Comparison of ENCODE assay signal across 9 mouse cellular contexts in genomic region chr7:98904659-98905362, GRCm38 (mm10).
DNase-seq lines count a peak whose midpoint lies in the region; ATAC-seq and TF ChIP-seq lines count a peak whose summit lies in the region.
"Had no signal": no experiment of that assay in that cellular context is flagged by ENCODE, and none has a peak within 500 bp of the region (broad histone marks: within the 10 kb centered on the region; RNA-seq: fewer than 3 reads in every experiment).

No protein-coding gene starts in this region.

- DNase-seq in layer of hippocampus, adult 2 months (ENCODE audit: low spot score in 2 of 2) = peak in 1 of 2 experiments; percentile 34
- no peak for DNase-seq in layer of hippocampus, adult 9-11 months
- peak; percentile 74 for DNase-seq in adrenal gland, postnatal 14 days
- DNase-seq in embryonic facial prominence, embryonic 14.5 days (ENCODE audit: low spot score) = no peak
- DNase-seq in kidney, postnatal 4 days = peak; percentile 79 to 84
- DNase-seq in left cerebral cortex, postnatal 10 days (ENCODE audit: extremely low spot score in 1 of 2, low spot score in 2 of 2) = no peak

- H3K36me3 ChIP-seq in embryonic facial prominence, embryonic 14.5 days (ENCODE audit: control insufficient read depth, insufficient read depth, low read length) = no peaks in the 10 kb centered on the region
- 0 out of 2 replicates have a peak, but pooled peaks cover 3% of the 10 kb centered on the region for H3K36me3 ChIP-seq in forebrain, embryonic 13.5 days (ENCODE audit: poor library complexity, severe bottlenecking)

- peaks cover 31% of the 10 kb centered on the region for H3K4me1 ChIP-seq in embryonic facial prominence, embryonic 14.5 days (ENCODE audit: control insufficient read depth, insufficient read depth, low read length)
- H3K4me1 ChIP-seq in forebrain, embryonic 13.5 days = peaks cover 6% of the 10 kb centered on the region; the same call in 1 of the 2 replicates

- TF ChIP-seq CTCF in layer of hippocampus, adult 2 months (conservative IDR thresholded peaks at IDR 0.05) = 0 out of 2 replicates have a peak, but pooled peaks have one; percentile 13

- 0 out of 2 replicates have a peak overlapping the region, but pooled peaks have one; percentile 15 for H3K27ac ChIP-seq in layer of hippocampus, adult 2 months
- peak overlapping the region; percentile 5; the same call in 1 of the 2 replicates for H3K27ac ChIP-seq in embryonic facial prominence, embryonic 14.5 days (replicated peaks; ENCODE audit: low read depth, low read length)
- H3K27ac ChIP-seq in forebrain, embryonic 13.5 days = no peak overlapping the region

- peaks cover 5% of the 10 kb centered on the region; the same call in 1 of the 2 replicates for H3K9me3 ChIP-seq in embryonic facial prominence, embryonic 14.5 days (ENCODE audit: control insufficient read depth, low read length)
- no peaks in the 10 kb centered on the region for H3K9me3 ChIP-seq in forebrain, embryonic 13.5 days (replicated peaks)

- no peak overlapping the region for H3K4me2 ChIP-seq in embryonic facial prominence, embryonic 14.5 days (ENCODE audit: low read depth, low read length)
- H3K4me2 ChIP-seq in forebrain, embryonic 13.5 days = no peak overlapping the region

- no peaks in the 10 kb centered on the region for H3K27me3 ChIP-seq in embryonic facial prominence, embryonic 14.5 days (replicated peaks; ENCODE audit: control insufficient read depth, insufficient read depth, low read length)
- no peaks in the 10 kb centered on the region for H3K27me3 ChIP-seq in forebrain, embryonic 13.5 days
- H3K27me3 ChIP-seq: Patski had no signal

- H3K4me3 ChIP-seq in layer of hippocampus, adult 2 months = no peak overlapping the region
- H3K4me3 ChIP-seq in embryonic facial prominence, embryonic 14.5 days (ENCODE audit: low read depth, low read length) = no peak overlapping the region
- no peak overlapping the region for H3K4me3 ChIP-seq in forebrain, embryonic 13.5 days

- WGBS in embryonic facial prominence, embryonic 14.5 days = 56% methylated on average over 21 of the region's 21 CpGs
- WGBS in forebrain, embryonic 13.5 days = 83% methylated on average over 21 of the region's 21 CpGs

- H3K9ac ChIP-seq in embryonic facial prominence, embryonic 14.5 days (ENCODE audit: low read depth, low read length) = no peak overlapping the region
- H3K9ac ChIP-seq in forebrain, embryonic 13.5 days = no peak overlapping the region

- intact Hi-C loops in left cerebral cortex, postnatal 10 days (cut with DNase I) = no loop called here

- no peak; the same call in 1 of the 2 replicates for ATAC-seq in embryonic facial prominence, embryonic 14.5 days (ENCODE audit: low read depth)
- ATAC-seq in granulocyte monocyte progenitor cell, adult 5-6 weeks (replicated peaks; ENCODE audit: poor library complexity, severe bottlenecking) = no peak
- no peak for ATAC-seq in forebrain, embryonic 13.5 days
- ATAC-seq: Patski had no signal

Comparison
In these comparisons a context has a peak if more than half of its experiments do, and no peak if none do; other contexts are left out.
1. DNase-seq: peak in adrenal gland, postnatal 14 days (single experiment) and kidney, postnatal 4 days (2 of 2); none in layer of hippocampus, adult 9-11 months (single experiment), embryonic facial prominence, embryonic 14.5 days (single experiment) and left cerebral cortex, postnatal 10 days (0 of 2).